Mouse (Mus musculus) ovary, postnatal 10 days (tissue): ENCODE measurements around the gene Npr2.
"Not testable (repeated sequence)": the region's sequence is repeated elsewhere in the genome, so short reads cannot be mapped to it uniquely, and the experiment has no call there.

Source experiments
- DNase-seq: peaks from one replicate; pipeline ENCODE4 v3.0.0; 2022; ENCODE audit warnings: low spot score

The Npr2 gene

DNA sequence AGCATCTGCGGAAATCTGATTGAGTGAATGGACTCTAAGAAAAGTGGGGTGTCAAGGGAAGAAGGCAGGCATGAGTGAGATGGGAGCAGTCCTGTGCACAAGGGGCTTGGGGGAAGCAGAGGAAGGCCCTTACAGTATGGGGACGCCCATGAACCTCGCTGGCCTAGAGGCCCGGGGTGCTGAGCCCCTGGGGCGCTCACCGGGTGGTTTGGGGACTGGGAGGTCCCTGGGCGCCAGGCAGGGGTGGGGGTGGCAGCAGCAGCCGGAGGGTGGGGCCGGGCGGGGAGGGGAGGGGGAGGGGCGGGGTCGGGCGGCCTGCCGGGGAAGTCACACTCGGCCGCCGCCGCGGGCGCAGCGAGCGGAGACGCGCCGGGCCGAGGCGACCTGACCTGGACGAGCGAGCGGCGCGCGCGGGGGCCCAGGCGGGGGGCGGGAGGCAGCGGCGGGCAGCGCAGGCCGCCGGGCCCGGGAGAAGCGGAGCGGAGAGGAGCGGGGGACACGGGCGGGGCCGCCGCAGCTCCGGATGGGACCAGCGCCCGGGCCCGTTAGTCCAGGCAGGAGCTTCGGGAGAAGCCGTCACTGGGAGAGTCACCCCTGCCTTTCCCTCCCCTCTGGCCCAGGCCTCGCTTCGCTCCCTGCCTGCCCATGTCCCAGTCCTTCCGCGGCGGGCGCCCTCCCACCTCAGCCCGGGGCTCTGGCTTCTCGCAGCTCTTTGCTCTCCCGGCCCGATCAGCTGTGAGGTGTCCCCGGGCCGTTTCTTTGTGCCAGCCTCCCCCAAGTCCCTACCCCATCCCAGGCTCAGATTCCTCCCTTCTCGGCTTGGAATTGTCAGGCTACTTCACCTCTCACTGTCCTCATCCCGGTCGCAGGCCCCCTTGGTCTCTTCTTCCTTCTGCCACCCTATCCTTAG lies at the start of gene Npr2:
Gene Npr2 (plus strand): TSS at position 890 of the 910 bp plus-strand sequence.
- peak; percentile 46 for DNase-seq

DNA sequence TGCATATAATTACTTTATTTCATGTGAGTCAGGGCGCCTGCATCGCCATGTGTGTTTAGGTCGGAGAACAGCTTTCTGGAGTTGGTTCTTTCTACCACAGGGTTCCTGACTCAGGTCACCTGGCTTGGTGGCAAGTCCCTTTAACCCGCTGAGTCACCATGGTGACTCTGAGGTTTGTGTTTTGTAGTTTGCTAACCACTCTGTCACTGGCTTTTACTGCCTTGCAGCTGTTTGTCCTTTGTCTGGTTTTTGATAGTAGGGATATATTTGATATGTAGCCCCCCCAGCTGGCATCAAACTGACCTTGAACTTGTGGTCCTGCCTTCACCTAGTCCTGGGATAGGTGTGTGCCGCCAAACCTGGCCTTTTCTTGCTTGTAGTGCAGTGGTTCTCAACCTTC lies 49.5 kb upstream of the Npr2 start:
- no peak for DNase-seq

- DNase-seq, result no peak
Observed at GRCm38 (mm10) chr4:43583421-43583820, 48.3 kb upstream of the Npr2 start.

DNA sequence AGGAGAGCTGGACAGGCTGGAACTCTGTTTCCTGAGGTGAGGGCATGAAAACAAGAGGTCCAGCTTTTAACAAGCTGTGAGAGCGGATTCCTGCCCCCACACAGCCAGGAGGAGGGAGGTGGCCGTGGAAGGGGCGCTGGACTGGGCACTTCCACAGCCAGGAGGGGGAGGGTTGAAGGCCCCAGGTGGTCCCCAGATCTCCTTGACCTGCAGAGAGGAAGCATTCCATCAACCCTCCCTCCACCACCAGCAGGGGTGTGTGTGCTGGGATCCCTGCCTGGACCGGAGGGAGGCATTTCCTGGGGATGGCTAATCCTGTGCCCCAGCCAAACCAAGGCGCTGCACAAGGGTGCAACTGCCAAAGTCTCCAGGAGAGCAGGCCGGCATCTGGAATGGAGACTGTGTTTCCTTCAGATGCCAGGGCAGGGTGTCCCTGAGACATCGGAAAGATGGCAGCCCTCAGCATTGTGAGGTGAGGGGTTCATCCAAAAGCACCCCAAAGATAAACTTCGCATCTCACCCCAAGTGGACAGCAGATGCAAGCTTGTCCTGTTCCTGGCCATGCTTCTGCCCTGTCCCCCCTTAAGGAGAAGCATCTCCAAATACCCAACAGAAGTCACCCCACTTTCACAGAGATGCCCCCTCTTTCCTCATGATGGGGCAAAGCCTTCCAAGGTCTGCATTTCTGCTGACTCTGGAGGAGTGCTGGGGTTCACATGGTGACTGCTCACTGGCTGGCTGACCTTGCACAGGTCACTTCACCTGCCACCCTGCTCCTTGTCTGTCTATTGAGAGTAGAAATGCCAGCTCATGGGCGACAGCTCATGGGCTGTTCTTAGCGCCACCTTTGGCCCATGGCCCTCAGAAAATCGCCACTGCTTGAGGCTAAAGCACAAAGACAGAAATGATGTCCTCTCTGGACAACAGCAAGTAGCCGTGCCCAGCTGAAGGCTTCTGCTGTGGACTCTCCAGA lies 47.0 kb upstream of the Npr2 start, which contains the start of gene Msmp:
Gene Msmp (minus strand): TSS at position 51 of the 973 bp plus-strand sequence.
- no peak for DNase-seq

GRCm38 (mm10) chr4:43585682-43586081 lies 46.1 kb upstream of the Npr2 start:
- no peak for DNase-seq

- DNase-seq, result no peak
Observed at GRCm38 (mm10) chr4:43586411-43586810, 45.3 kb upstream of the Npr2 start.

DNA sequence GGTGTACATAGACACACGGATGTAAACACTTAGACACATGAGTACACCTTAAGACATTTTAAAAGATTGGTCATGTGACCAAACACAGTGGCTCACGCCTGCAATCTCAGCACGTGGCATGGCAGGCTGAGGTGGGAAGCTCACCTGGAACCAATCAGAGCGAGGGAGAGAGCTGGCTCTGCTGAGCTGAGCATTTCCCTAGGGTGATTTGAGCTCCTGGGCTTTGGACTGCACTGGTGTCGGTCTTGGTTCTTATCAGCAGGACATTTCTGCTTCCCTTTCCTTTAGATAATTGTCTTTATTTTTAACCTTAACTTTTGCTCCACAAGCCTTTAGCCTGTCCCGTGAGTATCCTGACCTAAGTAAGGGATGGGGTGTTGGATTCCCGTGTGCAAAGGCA lies 44.1 kb upstream of the Npr2 start:
- no peak for DNase-seq

DNA sequence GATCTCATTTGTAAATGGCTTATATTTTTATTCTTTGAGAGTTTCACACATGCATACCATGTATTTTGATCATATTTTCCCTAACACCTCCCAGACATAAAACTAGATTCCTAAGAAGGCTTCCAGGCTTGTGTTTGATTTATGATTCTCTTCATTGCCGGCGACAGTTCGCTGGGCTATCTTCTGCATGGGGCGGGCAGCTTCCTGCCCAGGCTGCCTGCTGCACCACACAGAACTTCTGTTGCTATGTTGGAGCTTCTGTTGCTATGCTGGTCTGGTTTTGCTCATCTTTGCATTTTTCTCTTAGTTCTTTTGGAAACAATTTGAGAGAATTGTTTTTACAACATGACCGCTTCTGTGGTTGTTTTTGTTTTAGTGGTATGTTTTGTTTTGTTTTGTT lies 40.2 kb upstream of the Npr2 start:
- DNase-seq, result no peak

- no peak for DNase-seq
Observed at GRCm38 (mm10) chr4:43591961-43592360, 39.8 kb upstream of the Npr2 start.

DNA sequence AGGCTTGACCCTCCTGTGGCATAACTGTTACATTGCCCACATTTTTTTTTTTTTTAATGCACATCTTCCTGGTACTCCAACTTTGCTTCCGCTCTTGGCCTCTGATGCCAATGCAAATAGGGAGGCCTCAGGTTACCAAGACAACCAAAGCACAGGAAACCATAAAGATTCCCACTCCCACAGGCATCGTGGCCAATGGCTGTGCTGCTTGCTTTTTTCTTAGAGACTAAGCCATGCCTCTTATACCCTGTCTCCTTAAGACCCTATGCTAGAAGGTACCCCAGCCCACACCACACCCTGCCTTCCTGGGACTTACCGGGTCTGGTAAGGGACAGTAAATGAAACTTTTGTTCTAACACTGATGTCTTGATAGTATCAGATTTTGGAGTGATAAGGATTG lies 38.3 kb upstream of the Npr2 start:
- no peak for DNase-seq

- not testable (repeated sequence) for DNase-seq
Observed at GRCm38 (mm10) chr4:43596597-43596996, 35.1 kb upstream of the Npr2 start.

DNA sequence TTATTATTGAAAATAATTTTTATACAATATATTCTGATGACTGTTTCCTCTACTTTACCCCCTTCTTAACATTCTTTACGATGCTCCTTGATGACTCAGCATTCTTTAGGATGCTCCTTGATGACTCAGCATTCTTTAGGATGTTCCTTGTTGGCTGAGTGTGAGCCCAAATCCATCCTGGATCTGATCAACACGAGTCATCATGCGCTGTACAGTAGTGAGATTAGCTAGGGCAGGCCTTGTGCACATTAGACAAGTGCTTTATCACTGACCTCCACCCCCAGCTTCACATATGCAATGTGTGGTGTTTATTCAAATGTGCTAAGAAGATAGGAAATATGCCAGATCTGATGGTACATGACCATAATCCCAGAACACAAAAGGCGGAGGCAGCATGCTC lies 33.5 kb upstream of the Npr2 start:
- no peak for DNase-seq

DNA sequence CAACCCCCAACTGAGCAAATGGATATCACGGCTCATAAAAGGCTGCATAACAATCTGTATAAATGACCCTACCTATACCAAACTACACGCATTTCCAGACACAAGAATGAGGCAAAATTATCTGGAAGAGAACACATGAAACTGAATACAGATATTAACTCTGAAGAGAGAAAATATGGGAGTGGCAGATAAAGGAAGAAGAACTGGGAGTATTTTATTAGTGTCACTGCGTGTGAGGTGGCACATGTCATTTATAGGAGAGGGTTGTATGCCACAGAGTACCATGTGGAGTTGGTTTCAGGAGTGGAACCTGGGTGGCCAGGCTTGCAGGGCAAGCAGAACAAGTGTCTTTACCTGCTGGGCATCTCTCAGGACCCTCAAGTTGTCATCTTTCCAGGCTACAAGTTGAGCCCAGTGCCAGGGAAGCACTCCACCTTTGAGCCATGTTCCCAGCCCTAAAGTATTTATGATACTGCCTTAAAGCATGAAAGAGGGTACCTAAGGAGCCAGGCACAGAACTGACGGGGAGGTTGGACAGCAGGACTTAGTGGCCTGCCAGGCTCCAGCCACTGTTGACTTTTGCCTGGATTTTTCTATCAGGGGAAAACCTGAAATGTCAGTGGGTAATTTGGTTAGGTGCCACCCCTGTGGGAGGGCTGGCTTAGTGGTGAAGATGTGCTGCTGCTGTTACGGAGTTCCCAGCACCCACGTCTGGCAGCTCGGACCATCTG lies 32.9 kb upstream of the Npr2 start:
- no peak for DNase-seq

GRCm38 (mm10) chr4:43600195-43600934 lies 31.4 kb upstream of the Npr2 start:
- no peak for DNase-seq

GRCm38 (mm10) chr4:43604099-43604498 lies 27.6 kb upstream of the Npr2 start:
- no peak for DNase-seq

DNA sequence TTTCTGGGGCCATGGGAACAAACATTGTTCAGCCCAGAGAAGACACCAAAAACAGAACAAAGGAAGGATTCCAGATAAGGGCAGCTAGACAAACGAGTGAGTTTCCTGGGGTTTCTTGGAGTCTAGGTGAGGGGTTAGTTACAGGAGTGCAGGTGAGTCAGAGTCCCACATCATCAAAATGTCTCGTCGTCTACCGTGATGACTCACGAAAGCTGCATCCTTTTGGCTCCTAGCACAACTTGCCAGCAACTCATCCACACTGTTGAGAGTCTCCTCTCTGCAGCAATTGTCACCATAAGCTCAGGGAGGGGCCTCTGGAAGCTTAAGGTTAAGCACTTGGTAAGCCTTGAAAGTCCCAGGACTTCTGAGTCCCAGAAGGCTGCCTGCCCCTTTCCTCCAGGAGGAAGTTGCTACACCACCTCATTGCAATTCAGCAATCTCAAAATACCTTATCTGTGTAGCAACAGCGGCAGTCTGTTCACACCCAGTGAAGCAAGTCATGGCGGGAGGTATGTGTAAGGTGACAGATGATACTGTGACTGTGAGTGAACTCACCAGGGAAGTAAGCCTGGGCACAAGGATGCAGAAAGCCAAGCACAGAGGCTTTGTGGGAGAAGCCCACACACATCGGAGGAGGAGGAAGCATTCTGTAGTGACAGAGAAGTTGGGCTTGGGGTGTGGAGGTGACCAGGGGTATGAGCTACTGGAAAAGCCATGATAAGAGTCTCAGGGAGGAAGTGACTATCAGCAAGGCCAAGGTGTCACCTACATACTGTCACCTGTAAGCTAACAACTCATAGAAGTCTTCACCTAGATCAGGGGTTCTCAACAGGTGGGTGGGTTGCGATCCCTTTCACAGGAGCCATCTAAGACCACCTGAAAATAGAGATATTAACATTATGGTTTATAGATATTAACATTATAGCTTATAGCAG lies 26.7 kb upstream of the Npr2 start:
- DNase-seq, result no peak

DNA sequence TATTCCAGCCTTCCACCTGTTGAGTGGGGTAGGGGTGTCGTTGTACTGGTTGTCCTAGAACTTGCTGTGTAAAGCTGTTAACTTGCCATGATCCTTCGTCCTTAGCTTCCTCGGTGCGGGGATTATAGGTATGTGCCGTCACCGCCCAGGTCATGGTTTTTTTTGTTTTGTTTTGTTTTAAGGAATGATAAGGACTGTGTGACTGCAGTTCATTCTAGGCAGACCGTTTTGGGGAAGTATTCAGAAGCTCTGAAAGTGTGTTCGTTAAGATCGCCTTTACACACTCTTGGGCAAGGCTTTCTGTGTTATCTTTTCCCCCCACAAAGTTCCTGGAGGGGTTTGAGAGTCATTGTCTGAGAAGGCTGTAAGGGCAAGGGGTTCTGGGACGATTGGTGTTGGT lies 19.2 kb upstream of the Npr2 start:
- no peak for DNase-seq

GRCm38 (mm10) chr4:43613060-43613730 lies 18.5 kb upstream of the Npr2 start:
- DNase-seq, result no peak

- DNase-seq, result no peak
Observed at GRCm38 (mm10) chr4:43620146-43620778, 11.5 kb upstream of the Npr2 start.
